Mouse (Mus musculus): ENCODE results near the gene Upk1a. TPM values are rescaled to one million over a fixed set of nuclear protein-coding genes. Genes with fewer than 3 reads are reported as not detected.

Gene Upk1a
- total and polyA plus RNA-seq, 3 experiments: 0.47 to 10.9 (median 1.8) TPM

GRCm38 (mm10) chr7:30590927-30591604 is 21.6 kb downstream of the Upk1a start:
- TF ChIP-seq POLR2AphosphoS2 (IDR thresholded peaks at IDR 0.05; ENCODE audit: low read depth, low read length) (no peak), POLR2A (IDR thresholded peaks at IDR 0.05; ENCODE audit: low read depth, low read length) (0 out of 2 replicates have a peak, but pooled peaks have one; percentile 17), TCF12 (IDR thresholded peaks at IDR 0.05; ENCODE audit: low read depth, low read length) (no peak), SIN3A (IDR thresholded peaks at IDR 0.05; ENCODE audit: low read length) (0 out of 2 replicates have a peak, but pooled peaks have one; percentile 33), NRF1 (IDR thresholded peaks at IDR 0.05; ENCODE audit: low read depth, low read length) (no peak), MAZ (IDR thresholded peaks at IDR 0.05; ENCODE audit: low read depth, low read length) (0 out of 2 replicates have a peak, but pooled peaks have one; percentile 11), MAX (IDR thresholded peaks at IDR 0.05; ENCODE audit: low read length) (no peak), CHD1 (IDR thresholded peaks at IDR 0.05; ENCODE audit: low read depth, low read length) (peak; percentile 63; the same call in 1 of the 2 replicates), ZMIZ1 (IDR thresholded peaks at IDR 0.05; ENCODE audit: low read depth, low read length) (peak; percentile 53; the same call in 1 of the 2 replicates)
- dilution Hi-C loops (cut with MboI; ENCODE audit: extremely low pct_ligation_motif_present, extremely low pct_unique_long_range_greater_than_20kb, low sequenced_read_pairs) (no loop called here), in situ Hi-C loops (cut with MboI; ENCODE audit: low pct_ligation_motif_present, low pct_unique_long_range_greater_than_20kb, low sequenced_read_pairs) (no loop called here)
- Histone ChIP-seq H3K36me3 (replicated peaks in 1 of 2; ENCODE audit: control insufficient read depth in 1 of 2, insufficient read depth in 1 of 2, low read length in 1 of 2) (peaks cover 9 to 26% of the 10 kb centered on the region in 2 experiments), H3K9me3 (replicated peaks; ENCODE audit: low read length) (no peaks in the 10 kb centered on the region), H3K4me3 (replicated peaks in 1 of 3; ENCODE audit: low read depth in 2 of 3, low read length in 2 of 3, poor library complexity in 1 of 3) (peak overlapping the region; percentile 84 to 93 (median 89)), H3K27me3 (replicated peaks) (no peaks in the 10 kb centered on the region), H3K4me2 (ENCODE audit: insufficient read depth, low read depth, poor library complexity, severe bottlenecking) (peak overlapping the region; percentile 93), H3K9ac (ENCODE audit: insufficient read depth, low read depth) (peak overlapping the region; percentile 74), H3K4me1 (ENCODE audit: control insufficient read depth in 1 of 2, insufficient read depth in 2 of 2) (peaks cover 19 to 48% of the 10 kb centered on the region in 2 experiments), H3K27ac (ENCODE audit: insufficient read depth, low read depth) (peak overlapping the region; percentile 100), H3K79me2 (replicated peaks; ENCODE audit: control insufficient read depth, extremely low read depth, insufficient read depth, poor library complexity, severe bottlenecking) (peaks cover 56% of the 10 kb centered on the region)
- no peak for DNase-seq (ENCODE audit: extremely low read depth)

GRCm38 (mm10) chr7:30589435-30590301 is 23.0 kb downstream of the Upk1a start:
- TF ChIP-seq JUND (conservative IDR thresholded peaks at IDR 0.05; ENCODE audit: low read depth, low read length): no peak
- peak; percentile 48; the same call in 1 of the 2 replicates for TF ChIP-seq ELF1 (IDR thresholded peaks at IDR 0.05; ENCODE audit: low read depth, low read length)
- TF ChIP-seq ZNF384 (IDR thresholded peaks at IDR 0.05; ENCODE audit: low read depth, low read length): no peak
- no peak for TF ChIP-seq USF1 (IDR thresholded peaks at IDR 0.05; ENCODE audit: low read depth, low read length)
- TF ChIP-seq ZC3H11A (IDR thresholded peaks at IDR 0.05; ENCODE audit: low read depth, low read length): 0 out of 2 replicates have a peak, but pooled peaks have one; percentile 26
- TF ChIP-seq CHD1 (IDR thresholded peaks at IDR 0.05; ENCODE audit: low read depth, low read length): peak; percentile 39; the same call in 1 of the 2 replicates
- TF ChIP-seq MAZ (IDR thresholded peaks at IDR 0.05; ENCODE audit: low read depth, low read length): 0 out of 2 replicates have a peak, but pooled peaks have one; percentile 36
- peak; percentile 86 for TF ChIP-seq SMC3 (IDR thresholded peaks at IDR 0.05; ENCODE audit: low read depth, low read length)
- TF ChIP-seq GABPA (IDR thresholded peaks at IDR 0.05; ENCODE audit: insufficient replicate concordance, low read depth, low read length): no peak
- peak; percentile 72 to 93 for TF ChIP-seq CTCF (conservative IDR thresholded peaks at IDR 0.05 in 1 of 2, IDR thresholded peaks at IDR 0.05 in 1 of 2; ENCODE audit: low read depth in 2 of 2, low read length in 2 of 2)
- TF ChIP-seq MYC (IDR thresholded peaks at IDR 0.05; ENCODE audit: low read depth, low read length): peak; percentile 34; the same call in 1 of the 2 replicates
- peak; percentile 17; the same call in 1 of the 2 replicates for TF ChIP-seq HCFC1 (IDR thresholded peaks at IDR 0.05; ENCODE audit: low read depth, low read length)
- TF ChIP-seq BHLHE40 (IDR thresholded peaks at IDR 0.05; ENCODE audit: low read depth, low read length): peak; percentile 30; the same call in 1 of the 2 replicates
- no peak for TF ChIP-seq CHD2 (IDR thresholded peaks at IDR 0.05; ENCODE audit: low read length)
- TF ChIP-seq SIN3A (IDR thresholded peaks at IDR 0.05; ENCODE audit: low read length): peak; percentile 36; the same call in 1 of the 2 replicates
- 0 out of 2 replicates have a peak, but pooled peaks have one; percentile 9 for TF ChIP-seq KAT2A (IDR thresholded peaks at IDR 0.05; ENCODE audit: insufficient replicate concordance, low read length)
- 0 out of 2 replicates have a peak, but pooled peaks have one; percentile 8 for TF ChIP-seq MEF2A (IDR thresholded peaks at IDR 0.05; ENCODE audit: borderline replicate concordance, low read depth, low read length)
- no peak for TF ChIP-seq EP300 (IDR thresholded peaks at IDR 0.05; ENCODE audit: low read length)
- TF ChIP-seq MXI1 (IDR thresholded peaks at IDR 0.05; ENCODE audit: low read depth, low read length): peak; percentile 71
- TF ChIP-seq RAD21 (IDR thresholded peaks at IDR 0.05; ENCODE audit: low read depth, low read length): peak; percentile 87
- peak; percentile 54 for TF ChIP-seq NRF1 (IDR thresholded peaks at IDR 0.05; ENCODE audit: low read depth, low read length)
- TF ChIP-seq ZMIZ1 (IDR thresholded peaks at IDR 0.05; ENCODE audit: low read depth, low read length): peak; percentile 32; the same call in 1 of the 2 replicates

More at GRCm38 (mm10) chr7:30589435-30590301, 23.0 kb downstream of the Upk1a start:
- peak overlapping the region; percentile 100 for H3K27ac ChIP-seq (ENCODE audit: insufficient read depth, low read depth)
- peak overlapping the region; percentile 93 for H3K4me2 ChIP-seq (ENCODE audit: insufficient read depth, low read depth, poor library complexity, severe bottlenecking)
- peaks cover 58% of the 10 kb centered on the region for H3K79me2 ChIP-seq (replicated peaks; ENCODE audit: control insufficient read depth, extremely low read depth, insufficient read depth, poor library complexity, severe bottlenecking)
- peak overlapping the region; percentile 74 for H3K9ac ChIP-seq (ENCODE audit: insufficient read depth, low read depth)
- peak overlapping the region; percentile 84 to 93 (median 89) for H3K4me3 ChIP-seq (replicated peaks in 1 of 3; ENCODE audit: low read depth in 2 of 3, low read length in 2 of 3, poor library complexity in 1 of 3)
- H3K36me3 ChIP-seq (replicated peaks in 1 of 2; ENCODE audit: control insufficient read depth in 1 of 2, insufficient read depth in 1 of 2, low read length in 1 of 2): peaks cover 23 to 40% of the 10 kb centered on the region in 2 experiments
- H3K9me3 ChIP-seq (replicated peaks; ENCODE audit: low read length): no peaks in the 10 kb centered on the region
- H3K27me3 ChIP-seq (replicated peaks): no peaks in the 10 kb centered on the region
- DNase-seq (ENCODE audit: extremely low read depth): peak; percentile 75
- peaks cover 7 to 35% of the 10 kb centered on the region in 2 experiments; a peak in 3 of 4 replicates for H3K4me1 ChIP-seq (ENCODE audit: control insufficient read depth in 1 of 2, insufficient read depth in 2 of 2)
- in situ Hi-C loops (cut with MboI; ENCODE audit: low pct_ligation_motif_present, low pct_unique_long_range_greater_than_20kb, low sequenced_read_pairs) (no loop called here), dilution Hi-C loops (cut with MboI; ENCODE audit: extremely low pct_ligation_motif_present, extremely low pct_unique_long_range_greater_than_20kb, low sequenced_read_pairs) (no loop called here)

Measured in CH12.LX (cell line).